20 mouse cellular contexts compared by ENCODE assay signal in genomic region chr1:21037881-21038601, GRCm38 (mm10).
"Had no signal": no experiment of that assay in that cellular context is flagged by ENCODE, and none has a peak within 500 bp of the region (broad histone marks: within the 10 kb centered on the region; RNA-seq: fewer than 3 reads in every experiment).

No protein-coding gene starts in this region.

- H3K4me2 ChIP-seq: limb, embryonic 13.5 days; liver, embryonic 12.5 days; liver, embryonic 15.5 days; midbrain, embryonic 12.5 days; midbrain, embryonic 15.5 days; neural tube, embryonic 13.5 days had no signal

- ATAC-seq: liver, embryonic 12.5 days; midbrain, embryonic 15.5 days had no signal

- H3K9ac ChIP-seq: limb, embryonic 13.5 days; liver, embryonic 12.5 days; liver, embryonic 15.5 days; midbrain, embryonic 12.5 days; midbrain, embryonic 15.5 days; neural tube, embryonic 13.5 days had no signal

- H3K4me1 ChIP-seq: liver, embryonic 15.5 days; midbrain, embryonic 12.5 days; midbrain, embryonic 15.5 days had no signal

- H3K36me3 ChIP-seq: liver, embryonic 12.5 days; liver, embryonic 15.5 days; midbrain, embryonic 12.5 days; midbrain, embryonic 15.5 days; neural tube, embryonic 13.5 days had no signal

- H3K9me3 ChIP-seq: limb, embryonic 10.5 days; limb, embryonic 13.5 days; liver, embryonic 12.5 days; liver, embryonic 15.5 days; midbrain, embryonic 12.5 days; midbrain, embryonic 15.5 days; neural tube, embryonic 13.5 days had no signal

- H3K4me3 ChIP-seq: limb, embryonic 10.5 days; limb, embryonic 13.5 days; liver, embryonic 12.5 days; liver, embryonic 15.5 days; midbrain, embryonic 12.5 days; midbrain, embryonic 15.5 days; myocyte; neural tube, embryonic 13.5 days had no signal

- H3K27ac ChIP-seq: limb, embryonic 10.5 days; limb, embryonic 13.5 days; liver, embryonic 12.5 days; liver, embryonic 15.5 days; midbrain, embryonic 12.5 days; midbrain, embryonic 15.5 days; neural tube, embryonic 13.5 days had no signal

- DNase-seq: kidney, adult 18-20 months; kidney, adult 9 months; kidney, postnatal 14 days; kidney, postnatal 4 days; lung, adult 2 months; lung, postnatal 14 days; lung, postnatal 4 days; retina, postnatal 1 day; right cerebral cortex, postnatal 25 days; thymus, adult 18-20 months; thymus, postnatal 14 days; thymus, postnatal 4 days had no signal

- H3K27me3 ChIP-seq: limb, embryonic 13.5 days; liver, embryonic 12.5 days; liver, embryonic 15.5 days; midbrain, embryonic 12.5 days; midbrain, embryonic 15.5 days; neural tube, embryonic 13.5 days had no signal
